Mouse (Mus musculus): Measurements from ENCODE around the gene Sept9.

Gene Sept9

GRCm38 (mm10) chr11:117265981-117266905, 66.8 kb downstream of the Sept9 start:
- peak; percentile 93 to 97 for DNase-seq

GRCm38 (mm10) chr11:117266906-117267721, 67.7 kb downstream of the Sept9 start:
- DNase-seq, result peak; percentile 80 to 90

DNA sequence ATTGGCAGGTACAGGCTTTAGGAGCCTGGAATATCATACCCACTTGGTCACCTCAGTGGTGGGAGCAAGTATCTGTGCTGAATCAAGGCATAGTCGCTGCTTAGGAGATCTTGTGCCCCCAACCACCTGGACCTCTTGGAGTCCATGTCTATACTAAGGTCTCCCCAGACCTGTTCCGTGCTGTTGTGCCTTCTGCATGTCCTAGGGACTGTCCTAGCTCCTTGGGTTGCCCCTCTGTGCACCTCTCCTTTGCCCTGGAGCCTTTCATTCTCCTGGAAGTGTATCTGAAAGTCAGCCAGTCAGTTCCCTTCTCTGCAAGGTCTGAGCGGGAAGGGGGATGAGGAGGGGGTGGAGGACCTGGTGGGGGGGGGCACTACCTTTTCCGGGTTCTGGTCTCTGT, 68.4 kb downstream of the Sept9 start:
- DNase-seq, result no peak

GRCm38 (mm10) chr11:117268304-117268956, 69.0 kb downstream of the Sept9 start:
- DNase-seq, result no peak

- DNase-seq, result no peak
Observed at GRCm38 (mm10) chr11:117269053-117269702, 69.7 kb downstream of the Sept9 start.

GRCm38 (mm10) chr11:117269946-117270345, 70.5 kb downstream of the Sept9 start:
- peak; percentile 42 to 73 for DNase-seq

GRCm38 (mm10) chr11:117274973-117275372, 75.5 kb downstream of the Sept9 start:
- no peak for DNase-seq

DNA sequence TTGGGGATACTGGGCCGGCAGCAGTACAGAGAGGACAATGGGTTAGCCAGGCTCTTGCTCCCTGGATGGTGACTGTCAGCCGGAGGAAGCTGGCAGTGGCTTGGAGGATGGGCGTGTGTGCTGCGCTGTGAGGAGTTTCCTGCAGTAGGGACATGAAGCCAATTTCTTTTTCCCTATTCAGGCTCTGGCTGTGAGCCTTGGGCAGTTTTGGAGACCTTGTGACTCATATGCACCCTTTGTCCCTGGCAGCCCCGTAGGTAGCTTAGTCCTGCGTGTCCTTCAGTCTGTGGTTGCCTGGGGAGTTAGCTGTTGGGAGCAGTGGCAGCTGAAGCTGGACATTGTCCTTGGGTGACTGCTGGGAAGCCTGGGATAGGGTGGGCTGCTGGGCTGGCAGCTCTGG, 76.5 kb downstream of the Sept9 start:
- peak; percentile 60 to 73 for DNase-seq

- no peak for DNase-seq
Observed at GRCm38 (mm10) chr11:117276946-117277345, 77.5 kb downstream of the Sept9 start.

DNA sequence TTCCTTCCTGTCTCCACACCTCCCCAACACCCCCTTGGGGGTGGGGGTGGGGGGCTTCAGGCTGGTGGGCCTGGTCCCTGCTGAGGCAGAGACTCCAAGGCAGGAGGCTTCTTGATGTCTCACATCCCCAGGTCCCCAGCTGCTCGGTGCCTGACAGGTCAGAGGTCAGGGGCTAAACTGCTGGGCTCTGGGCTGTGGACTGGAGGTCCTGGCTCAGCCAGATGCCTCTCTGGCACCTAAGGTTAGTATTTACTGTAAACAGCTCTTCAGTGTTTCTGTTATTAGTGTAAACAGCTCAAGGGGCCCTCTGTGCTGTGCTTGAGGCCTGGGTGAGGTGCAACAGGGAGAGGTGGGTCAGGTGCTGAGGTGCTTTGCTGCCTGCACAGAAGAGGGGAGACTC, 78.7 kb downstream of the Sept9 start:
- no peak for DNase-seq

GRCm38 (mm10) chr11:117278514-117278913, 79.1 kb downstream of the Sept9 start:
- peak in 1 of 2 experiments; percentile 58 for DNase-seq

- DNase-seq, result no peak
Observed at GRCm38 (mm10) chr11:117279993-117280392, 80.5 kb downstream of the Sept9 start.

GRCm38 (mm10) chr11:117283048-117283888, 83.8 kb downstream of the Sept9 start:
- DNase-seq, result no peak

DNA sequence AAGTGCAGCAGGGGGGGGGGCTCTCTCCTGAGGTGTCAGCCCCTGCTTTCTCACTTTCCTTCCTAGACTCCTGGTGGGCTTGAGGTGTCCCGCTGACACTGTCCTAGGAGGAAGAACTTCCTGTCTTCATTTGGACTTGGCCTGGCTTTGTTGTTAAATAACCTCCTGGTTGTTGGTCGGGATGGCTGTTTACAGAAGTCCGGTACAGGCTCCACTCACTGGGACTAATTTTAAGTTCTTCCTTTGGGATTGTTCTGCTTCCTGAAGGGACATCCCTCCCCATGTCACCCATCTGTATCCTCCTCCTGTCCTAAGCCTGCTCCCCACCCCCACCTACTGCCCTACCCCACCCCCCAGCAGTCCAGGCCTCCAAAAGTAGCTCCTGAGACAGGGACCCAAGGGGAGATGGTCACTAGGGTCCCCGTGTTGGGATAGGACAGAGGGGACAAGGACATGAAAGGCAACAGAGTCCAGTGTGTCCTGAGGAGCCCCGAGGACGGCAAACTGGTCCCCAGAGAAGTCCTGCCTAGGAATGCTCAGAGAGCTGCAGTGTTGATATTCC, 84.5 kb downstream of the Sept9 start:
- DNase-seq, result no peak

DNA sequence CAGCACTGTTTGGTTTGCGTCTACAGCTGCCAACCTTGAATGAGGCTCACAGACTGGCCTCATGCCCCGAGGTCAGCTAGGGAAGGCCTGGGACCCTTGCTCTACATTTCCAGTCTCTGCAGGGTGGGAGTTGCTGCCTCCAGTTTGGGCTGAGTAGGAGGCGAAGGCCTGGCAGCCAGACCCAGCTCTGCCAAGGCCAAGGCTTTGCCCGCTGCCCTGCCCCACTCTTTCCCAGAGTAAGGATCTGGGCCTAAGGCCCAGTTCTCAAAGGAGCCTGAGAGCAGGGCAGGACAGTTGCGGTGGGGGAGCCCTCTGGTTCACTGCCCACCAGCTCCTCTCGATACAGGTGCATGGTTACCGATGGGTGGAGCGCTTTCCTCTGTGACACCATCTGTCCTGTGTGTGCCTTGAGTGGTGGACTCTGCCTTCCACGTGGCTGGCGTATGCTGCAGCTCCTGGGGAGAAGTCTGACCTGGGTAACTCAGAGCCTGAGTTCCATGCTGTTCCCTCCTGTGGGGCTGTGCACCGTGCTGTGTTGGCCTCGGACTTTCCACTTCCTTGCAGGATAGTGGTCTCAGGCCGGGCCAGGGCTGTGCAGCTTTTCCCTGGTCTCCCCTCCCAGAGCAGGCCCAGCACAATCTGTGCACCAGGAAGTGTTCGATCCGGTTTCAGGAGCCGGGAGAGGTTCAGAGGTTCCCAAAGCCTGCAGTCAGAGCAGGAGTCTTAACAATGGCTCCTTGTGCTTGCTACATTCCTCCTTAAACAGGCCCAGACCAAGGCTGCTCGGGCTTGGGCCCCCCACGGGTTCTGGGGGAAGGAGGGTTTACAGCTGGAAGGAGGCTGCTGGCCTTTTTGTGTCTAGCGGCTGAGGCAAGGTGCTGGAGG, 85.5 kb downstream of the Sept9 start:
- no peak for DNase-seq

DNA sequence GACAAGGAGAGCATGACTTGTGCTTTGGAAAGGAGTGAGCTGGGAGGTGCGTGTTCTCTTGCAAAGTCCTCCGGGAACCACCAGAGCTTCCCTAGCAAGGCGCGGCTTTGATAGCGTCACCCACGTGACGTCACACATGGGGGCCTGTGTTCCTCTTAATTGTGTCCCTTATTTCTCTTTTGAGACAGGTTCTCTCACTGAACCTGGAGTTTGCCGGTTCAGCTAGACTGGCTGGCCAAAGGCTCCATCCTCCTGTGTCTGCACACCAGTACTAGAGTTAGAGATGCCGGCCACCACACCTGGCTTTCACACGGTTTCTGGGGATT, 86.1 kb downstream of the Sept9 start:
- DNase-seq, result no peak

GRCm38 (mm10) chr11:117287792-117288191, 88.3 kb downstream of the Sept9 start:
- no peak for DNase-seq

GRCm38 (mm10) chr11:117288765-117289164, 89.3 kb downstream of the Sept9 start:
- DNase-seq, result peak in 1 of 2 experiments; percentile 50

- no peak for DNase-seq
Observed at GRCm38 (mm10) chr11:117291271-117292059, 92.0 kb downstream of the Sept9 start.

DNA sequence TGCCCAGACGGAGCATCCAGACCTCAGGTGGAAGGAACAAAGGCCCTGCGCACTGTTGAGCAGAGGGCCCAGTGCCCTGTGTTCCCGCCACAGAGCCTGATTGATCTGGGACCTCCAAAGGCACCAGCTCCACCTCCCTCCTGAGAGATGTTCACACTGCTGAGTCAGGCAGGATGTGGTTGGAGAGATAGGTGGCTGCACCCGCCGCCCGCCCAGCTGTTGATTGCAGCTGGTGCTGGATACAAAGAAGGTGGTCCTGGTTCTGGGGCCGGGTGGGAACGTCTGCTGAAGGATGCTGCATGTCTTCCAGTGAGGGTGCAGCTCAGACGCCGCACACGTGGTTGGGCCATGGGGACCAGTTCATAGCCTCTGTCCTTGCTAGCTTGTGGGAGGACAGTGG, 93.0 kb downstream of the Sept9 start:
- DNase-seq, result peak in 1 of 2 experiments; percentile 23
